Mouse (Mus musculus) cerebellum, postnatal 4 days (tissue): ENCODE measurements around the gene Ccdc136.
"Not testable (repeated sequence)": the region's sequence is repeated elsewhere in the genome, so short reads cannot be mapped to it uniquely, and the experiment has no call there.

ENCODE experiments used
- DNase-seq, 2 experiments: peaks; one replicate each; pipeline ENCODE4 v3.0.0; 2022; ENCODE audit warnings: low spot score in 2 of 2, mixed read lengths in 1 of 2

The Ccdc136 gene

DNA sequence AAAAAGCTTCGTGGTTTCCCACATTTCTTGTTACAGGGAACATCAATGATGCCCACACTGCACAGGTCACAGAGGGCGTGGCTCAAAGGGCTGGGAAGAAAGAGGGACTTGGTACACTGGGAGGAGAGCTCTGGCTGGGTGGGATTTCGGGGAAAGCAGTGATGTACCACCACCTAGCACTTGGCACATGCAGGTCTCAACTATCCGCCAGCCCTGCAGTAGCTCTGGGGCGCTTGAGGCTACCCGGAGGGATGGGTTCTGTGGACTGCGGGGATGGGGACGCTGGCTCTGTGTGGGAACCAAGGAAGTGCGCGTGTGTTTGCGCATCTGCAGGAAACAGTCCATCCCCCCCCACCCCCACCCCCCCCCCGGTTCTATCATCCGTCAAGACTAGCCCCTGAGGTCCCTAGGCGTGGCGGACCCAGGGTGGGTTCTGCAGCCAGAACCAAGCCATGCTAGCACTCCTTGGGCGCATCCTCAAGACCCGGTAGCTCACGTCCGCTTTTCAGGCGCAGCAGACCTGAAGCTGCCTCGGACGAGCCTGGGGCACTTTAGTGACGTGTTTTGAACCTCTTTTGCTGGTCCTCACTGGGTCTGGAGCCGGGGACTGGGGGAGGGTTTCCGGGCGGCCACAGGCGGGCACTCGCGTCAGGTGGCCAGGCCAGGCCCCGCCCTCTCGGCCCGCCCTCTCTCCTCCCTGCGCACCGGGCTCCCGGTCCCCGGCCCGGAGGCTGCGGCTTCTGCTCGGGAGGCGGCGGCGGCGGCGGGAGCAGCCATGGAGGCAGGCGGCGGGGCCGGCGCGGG, at the start of gene Ccdc136:
Ccdc136 (plus strand) TSS at position 400 of the 804 bp plus-strand sequence.
- peak; percentile 41 to 70 for DNase-seq

DNA sequence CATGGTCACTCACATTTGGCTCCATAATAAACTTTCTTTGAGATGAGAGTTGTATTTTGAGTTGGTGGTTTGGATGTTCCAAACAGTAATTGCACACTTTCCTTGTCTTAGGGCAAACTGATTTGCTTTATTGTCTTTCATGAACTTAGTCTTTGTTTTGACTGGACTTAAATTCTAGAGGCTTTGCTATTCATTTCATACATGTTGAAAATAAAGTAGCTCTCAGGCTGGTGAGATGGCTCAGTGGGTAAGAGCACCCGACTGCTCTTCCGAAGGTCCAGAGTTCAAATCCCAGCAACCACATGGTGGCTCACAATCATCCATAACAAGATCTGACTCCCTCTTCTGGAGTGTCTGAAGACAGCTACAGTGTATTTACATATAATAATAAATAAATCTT, 49.6 kb upstream of the Ccdc136 start:
- not testable (repeated sequence) for DNase-seq

DNA sequence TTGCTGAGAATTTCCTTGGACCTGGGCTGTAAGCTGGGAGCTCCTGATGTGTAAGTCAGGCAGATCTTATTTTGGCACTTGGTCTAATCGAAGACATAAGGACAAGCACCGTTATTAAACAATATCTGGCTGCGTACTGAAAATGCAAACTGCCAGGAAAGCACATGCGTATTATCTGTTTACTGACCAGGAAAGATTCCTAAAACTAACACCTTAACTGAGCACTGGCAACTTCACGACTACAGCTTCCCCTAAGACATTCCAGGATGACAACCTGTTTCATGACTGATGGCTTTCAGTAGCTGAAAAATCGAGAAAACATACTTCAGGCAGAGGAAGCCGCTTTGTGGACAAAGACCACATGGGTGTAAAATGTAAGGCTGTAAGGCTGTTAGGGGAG, 48.9 kb upstream of the Ccdc136 start:
- no peak for DNase-seq

- peak; percentile 94 to 99 for DNase-seq
Measured at GRCm38 (mm10) chr6:29347665-29348370, 48.3 kb upstream of the Ccdc136 start, which contains the start of gene Calu. Gene Calu, plus strand, starts transcription at chr6:29348069.

DNA sequence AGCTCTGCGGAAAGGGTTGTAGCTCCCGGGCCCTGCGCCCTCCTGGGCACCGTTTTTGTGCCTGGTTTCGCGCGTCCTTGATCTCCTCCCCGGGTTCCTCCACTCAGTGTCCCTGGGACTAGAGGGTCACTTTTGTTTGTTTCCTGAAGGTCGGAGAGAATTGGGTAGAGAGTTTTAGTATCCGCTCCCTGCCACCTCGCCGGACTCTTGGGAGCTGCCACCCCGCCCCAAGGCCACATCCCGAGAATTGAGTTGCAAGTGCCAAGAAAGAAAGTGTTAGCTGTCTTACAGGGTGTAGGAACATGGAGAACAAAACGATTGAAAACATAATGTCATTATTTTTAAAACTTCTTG, 47.8 kb upstream of the Ccdc136 start:
- DNase-seq: no peak

DNA sequence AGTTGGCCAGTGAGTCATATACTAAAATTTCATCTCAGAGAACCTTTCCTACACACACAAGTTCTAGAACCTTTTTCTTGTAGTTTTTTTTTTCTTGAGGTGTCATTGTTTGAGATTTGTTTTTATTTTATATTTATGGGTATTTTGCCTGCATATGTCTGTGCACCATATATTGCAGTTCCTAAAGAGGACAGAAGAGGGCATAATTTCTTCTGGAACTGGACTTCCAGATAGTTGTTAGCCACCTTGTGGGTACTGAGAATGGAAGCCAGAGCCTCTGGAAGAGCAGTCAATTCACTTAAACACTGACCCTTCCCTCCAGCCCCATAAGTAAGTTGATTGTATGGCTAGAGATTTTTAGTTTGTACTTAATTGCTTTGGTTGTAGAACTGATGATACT, 44.5 kb upstream of the Ccdc136 start:
- no peak for DNase-seq

DNA sequence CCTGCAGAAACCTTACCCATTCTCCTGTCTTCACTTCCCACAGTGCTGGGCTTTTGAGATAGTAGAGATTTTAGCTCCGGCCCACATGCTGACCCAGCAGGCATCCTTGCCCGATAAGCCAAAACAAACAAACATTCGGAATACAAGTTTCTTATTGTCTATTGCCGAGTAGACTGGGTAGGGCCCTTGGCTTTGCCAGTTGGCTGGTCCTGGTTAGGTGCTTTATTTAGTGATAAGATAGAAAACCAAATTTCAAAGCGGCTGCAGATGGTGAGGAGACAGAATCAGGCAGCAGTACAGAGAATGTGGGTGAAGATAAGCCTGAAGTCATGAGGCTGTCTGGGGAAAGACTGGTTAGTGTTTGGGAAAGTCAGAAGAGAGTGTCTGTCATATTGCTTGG, 43.3 kb upstream of the Ccdc136 start:
- no peak for DNase-seq

- no peak for DNase-seq
Measured at GRCm38 (mm10) chr6:29359386-29359785, 36.7 kb upstream of the Ccdc136 start.

- no peak for DNase-seq
Measured at GRCm38 (mm10) chr6:29360211-29360610, 35.9 kb upstream of the Ccdc136 start.

DNA sequence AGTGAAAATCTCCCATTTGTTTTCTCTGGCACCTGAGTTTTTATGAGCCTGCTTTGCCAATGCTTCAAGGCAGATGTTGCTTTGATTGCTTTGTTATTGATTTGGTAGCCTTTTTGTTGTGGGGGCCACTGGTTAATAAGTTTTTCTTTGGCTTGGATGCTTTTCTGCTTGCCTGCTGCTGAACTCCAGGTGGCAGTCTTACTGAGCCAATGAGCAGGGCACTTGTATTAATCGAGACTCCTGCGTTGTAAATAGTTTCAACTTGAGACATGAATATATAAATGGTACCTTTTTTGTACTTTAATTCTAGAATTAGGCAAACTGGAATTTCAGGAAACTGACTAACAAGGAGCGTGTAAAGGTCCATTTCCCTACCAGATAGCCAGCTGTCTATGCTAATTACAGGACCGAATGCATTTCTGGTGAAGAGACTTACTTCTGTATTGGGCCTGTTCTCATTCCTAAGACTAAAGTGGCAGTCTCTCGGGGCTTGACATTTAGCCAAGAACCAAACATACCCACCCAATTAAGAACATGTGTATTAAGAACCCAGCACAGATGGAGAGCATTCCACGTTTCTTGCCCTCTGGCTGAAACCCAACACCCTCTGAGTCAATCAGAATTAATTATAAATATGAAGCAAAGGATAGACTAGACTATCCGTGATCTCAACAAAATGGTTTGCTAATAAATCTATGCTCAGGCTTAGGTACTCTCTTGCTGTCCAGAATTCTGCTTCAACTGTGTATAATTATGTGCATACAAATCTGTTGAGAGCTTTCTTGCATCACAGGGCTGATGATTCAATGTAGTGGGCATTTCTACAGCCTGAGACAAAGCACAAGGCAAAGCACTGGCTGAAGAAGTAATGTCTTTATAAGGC, 33.6 kb upstream of the Ccdc136 start:
- no peak for DNase-seq

- no peak for DNase-seq
Measured at GRCm38 (mm10) chr6:29363129-29363515, 33.0 kb upstream of the Ccdc136 start.

GRCm38 (mm10) chr6:29365277-29365676, 30.8 kb upstream of the Ccdc136 start:
- no peak for DNase-seq

GRCm38 (mm10) chr6:29377386-29377785, 18.7 kb upstream of the Ccdc136 start:
- no peak for DNase-seq

GRCm38 (mm10) chr6:29378678-29379077, 17.4 kb upstream of the Ccdc136 start:
- no peak for DNase-seq

GRCm38 (mm10) chr6:29379954-29380353, 16.2 kb upstream of the Ccdc136 start:
- no peak for DNase-seq

DNA sequence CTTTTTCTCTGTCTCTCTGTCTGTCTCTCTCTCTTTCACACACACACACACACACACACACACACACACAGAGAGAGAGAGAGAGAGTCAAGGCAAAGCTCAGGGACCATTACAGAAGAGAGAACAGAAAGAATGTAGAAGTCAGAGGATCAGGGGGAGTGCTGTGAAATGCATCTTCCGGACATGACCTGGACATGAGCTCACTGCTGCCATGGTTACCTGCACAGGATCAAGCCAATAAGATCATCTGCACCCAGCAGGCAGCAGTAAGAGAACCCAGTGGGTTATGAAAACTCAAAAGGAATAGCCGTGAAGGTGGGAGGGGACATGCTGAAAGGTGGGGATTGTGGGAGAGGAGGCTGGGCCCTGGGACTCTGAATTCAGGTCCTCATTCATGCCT, 13.7 kb upstream of the Ccdc136 start:
- DNase-seq: no peak

- DNase-seq: peak in 1 of 2 experiments; percentile 3
Measured at GRCm38 (mm10) chr6:29388052-29388518, 8.0 kb upstream of the Ccdc136 start, which contains the start of gene Opn1sw. Gene Opn1sw, minus strand, starts transcription at chr6:29388468.

- peak; percentile 66 to 83 for DNase-seq
Measured at GRCm38 (mm10) chr6:29388606-29389080, 7.5 kb upstream of the Ccdc136 start.

GRCm38 (mm10) chr6:29389425-29389824, 6.7 kb upstream of the Ccdc136 start:
- no peak for DNase-seq

- not testable (repeated sequence) for DNase-seq
Measured at GRCm38 (mm10) chr6:29390500-29390899, 5.6 kb upstream of the Ccdc136 start.

DNA sequence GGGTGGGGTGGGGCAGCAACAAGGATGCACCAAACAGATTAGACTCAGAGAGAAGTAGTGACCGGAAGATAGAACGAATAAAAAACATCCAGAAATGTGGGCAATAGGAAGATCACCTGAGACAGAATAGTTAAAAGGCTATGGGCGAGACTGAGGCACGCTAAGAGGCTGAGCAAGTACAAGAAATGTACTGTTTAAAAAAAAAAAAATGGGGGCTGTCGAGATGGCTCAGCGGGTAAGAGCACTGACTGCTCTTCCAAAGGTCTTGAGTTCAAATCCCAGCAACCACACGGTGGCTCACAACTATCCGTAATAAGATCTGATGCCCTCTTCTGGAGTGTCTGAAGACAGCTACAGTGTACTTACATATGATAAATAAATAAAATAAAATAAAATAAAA, 4.9 kb upstream of the Ccdc136 start:
- not testable (repeated sequence) for DNase-seq

- DNase-seq: no peak
Measured at GRCm38 (mm10) chr6:29391802-29392201, 4.3 kb upstream of the Ccdc136 start.
